In the genomic region with DNA sequence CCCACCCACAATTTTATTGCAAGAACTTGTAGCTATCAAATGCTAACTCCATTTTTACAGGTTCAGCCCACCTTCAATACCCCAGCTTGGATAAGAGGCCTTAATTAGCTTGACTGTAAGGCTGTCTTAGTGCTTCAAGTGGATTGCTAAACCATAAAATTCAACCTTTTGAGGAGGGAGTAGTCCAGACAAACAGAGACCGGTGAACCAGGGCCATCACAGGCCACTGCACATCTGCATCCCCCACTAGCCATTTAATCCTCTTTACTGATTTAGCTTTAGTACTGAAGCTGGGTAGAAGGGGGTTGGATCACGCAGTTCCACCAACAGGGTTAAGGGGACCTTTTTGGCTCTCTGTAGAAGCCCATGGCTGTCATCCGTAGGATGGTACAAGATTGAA, we compare ENCODE assay signal across 22 mouse cellular contexts.
DNase-seq lines count a peak whose midpoint lies in the region; ATAC-seq and TF ChIP-seq lines count a peak whose summit lies in the region.
"Had no signal": no experiment of that assay in that cellular context is flagged by ENCODE, and none has a peak within 500 bp of the region (broad histone marks: within the 10 kb centered on the region; RNA-seq: fewer than 3 reads in every experiment).

No protein-coding gene starts in this region.

- WGBS in kidney, embryonic 15.5 days = 36% methylated on average over 3 of the region's 3 CpGs
- WGBS in kidney, postnatal 0 days = 41% methylated on average over 3 of the region's 3 CpGs
- 33% methylated on average over 3 of the region's 3 CpGs for WGBS in midbrain, embryonic 11.5 days
- WGBS in midbrain, embryonic 14.5 days = 32% methylated on average over 3 of the region's 3 CpGs

- no peaks in the 10 kb centered on the region for H3K9me3 ChIP-seq in kidney, embryonic 15.5 days (replicated peaks)
- H3K9me3 ChIP-seq in kidney, postnatal 0 days (replicated peaks; ENCODE audit: low read length) = no peaks in the 10 kb centered on the region
- no peaks in the 10 kb centered on the region for H3K9me3 ChIP-seq in midbrain, embryonic 11.5 days (ENCODE audit: control insufficient read depth, low read length)
- H3K9me3 ChIP-seq in midbrain, embryonic 14.5 days (ENCODE audit: control insufficient read depth, low read length) = no peaks in the 10 kb centered on the region
- H3K9me3 ChIP-seq: embryonic facial prominence, embryonic 15.5 days; forebrain, embryonic 10.5 days; forebrain, embryonic 12.5 days had no signal

- H3K4me2 ChIP-seq in kidney, embryonic 15.5 days = no peak overlapping the region
- H3K4me2 ChIP-seq in kidney, postnatal 0 days (ENCODE audit: low read length) = no peak overlapping the region
- H3K4me2 ChIP-seq in midbrain, embryonic 11.5 days = no peak overlapping the region
- H3K4me2 ChIP-seq in midbrain, embryonic 14.5 days (ENCODE audit: low read length) = no peak overlapping the region
- H3K4me2 ChIP-seq: embryonic facial prominence, embryonic 13.5 days; embryonic facial prominence, embryonic 15.5 days; forebrain, embryonic 12.5 days had no signal

- TF ChIP-seq CTCF in kidney, postnatal 0 days (IDR thresholded peaks at IDR 0.05; ENCODE audit: low read depth) = no peak

- peaks cover 21% of the 10 kb centered on the region for H3K4me1 ChIP-seq in kidney, embryonic 15.5 days
- no peaks in the 10 kb centered on the region for H3K4me1 ChIP-seq in kidney, postnatal 0 days (replicated peaks; ENCODE audit: insufficient read depth, low read length)
- 0 out of 2 replicates have a peak, but pooled peaks cover 2% of the 10 kb centered on the region for H3K4me1 ChIP-seq in midbrain, embryonic 11.5 days (ENCODE audit: control insufficient read depth, insufficient read depth, low read length)
- no peaks in the 10 kb centered on the region for H3K4me1 ChIP-seq in midbrain, embryonic 14.5 days (ENCODE audit: control insufficient read depth, insufficient read depth, low read length)

- no peak for DNase-seq in kidney, adult 9 months
- peak; percentile 89 for DNase-seq in kidney, postnatal 0 days (ENCODE audit: low spot score)
- DNase-seq in kidney, postnatal 14 days = no peak
- peak; percentile 53 for DNase-seq in midbrain, embryonic 11.5 days (ENCODE audit: low spot score, missing footprints)
- DNase-seq in midbrain, embryonic 14.5 days = no peak
- DNase-seq: adrenal gland, adult 2 months; adrenal gland, postnatal 10 days; adrenal gland, postnatal 25 days; cerebellum, adult 11 months; cerebellum, adult 18-20 months; cerebellum, adult 8-10 months; cerebellum, adult 9-11 months; cerebellum, postnatal 14 days; cerebellum, postnatal 36 days; embryo, embryonic 11 days had no signal

- H3K9ac ChIP-seq in kidney, embryonic 15.5 days = no peak overlapping the region
- H3K9ac ChIP-seq in kidney, postnatal 0 days (ENCODE audit: low read depth, low read length) = no peak overlapping the region
- no peak overlapping the region for H3K9ac ChIP-seq in midbrain, embryonic 11.5 days (ENCODE audit: low read length)
- no peak overlapping the region for H3K9ac ChIP-seq in midbrain, embryonic 14.5 days (replicated peaks; ENCODE audit: low read length)
- H3K9ac ChIP-seq: embryonic facial prominence, embryonic 13.5 days; embryonic facial prominence, embryonic 15.5 days; forebrain, embryonic 12.5 days had no signal

- H3K36me3 ChIP-seq in kidney, embryonic 15.5 days = no peaks in the 10 kb centered on the region
- H3K36me3 ChIP-seq in kidney, postnatal 0 days (ENCODE audit: insufficient read depth, low read length) = no peaks in the 10 kb centered on the region
- no peaks in the 10 kb centered on the region for H3K36me3 ChIP-seq in midbrain, embryonic 11.5 days (ENCODE audit: control insufficient read depth, insufficient read depth, low read length)
- no peaks in the 10 kb centered on the region for H3K36me3 ChIP-seq in midbrain, embryonic 14.5 days (ENCODE audit: control insufficient read depth, insufficient read depth, low read length)
- H3K36me3 ChIP-seq: embryonic facial prominence, embryonic 13.5 days; embryonic facial prominence, embryonic 15.5 days; forebrain, embryonic 10.5 days; forebrain, embryonic 12.5 days had no signal

- ATAC-seq in kidney, embryonic 15.5 days (replicated peaks; ENCODE audit: low FRiP score) = peak; percentile 86
- ATAC-seq in kidney, postnatal 0 days (replicated peaks; ENCODE audit: low FRiP score, low read depth) = peak; percentile 66; the same call in 1 of the 2 replicates
- no peak for ATAC-seq in midbrain, embryonic 11.5 days (ENCODE audit: low FRiP score)
- ATAC-seq in midbrain, embryonic 14.5 days (ENCODE audit: low FRiP score, low TSS enrichment) = no peak
- ATAC-seq: forebrain, embryonic 14.5 days had no signal

- no peak overlapping the region for H3K27ac ChIP-seq in kidney, embryonic 15.5 days
- no peak overlapping the region for H3K27ac ChIP-seq in kidney, postnatal 0 days
- H3K27ac ChIP-seq in midbrain, embryonic 11.5 days (ENCODE audit: low read depth, low read length) = no peak overlapping the region
- H3K27ac ChIP-seq in midbrain, embryonic 14.5 days (replicated peaks; ENCODE audit: low read depth, low read length) = no peak overlapping the region
- H3K27ac ChIP-seq: embryonic facial prominence, embryonic 13.5 days; embryonic facial prominence, embryonic 15.5 days; forebrain, embryonic 10.5 days; forebrain, embryonic 12.5 days had no signal

- no peak overlapping the region for H3K4me3 ChIP-seq in kidney, embryonic 15.5 days (replicated peaks)
- H3K4me3 ChIP-seq in kidney, postnatal 0 days (replicated peaks; ENCODE audit: low read depth, low read length) = no peak overlapping the region
- H3K4me3 ChIP-seq in midbrain, embryonic 11.5 days (ENCODE audit: low read depth, low read length) = no peak overlapping the region
- no peak overlapping the region for H3K4me3 ChIP-seq in midbrain, embryonic 14.5 days (replicated peaks; ENCODE audit: low read depth, low read length)
- H3K4me3 ChIP-seq: embryonic facial prominence, embryonic 13.5 days; embryonic facial prominence, embryonic 15.5 days; erythroblast, embryonic 14.5 days; forebrain, embryonic 10.5 days; forebrain, embryonic 12.5 days had no signal

- H3K27me3 ChIP-seq in kidney, embryonic 15.5 days = no peaks in the 10 kb centered on the region
- no peaks in the 10 kb centered on the region for H3K27me3 ChIP-seq in kidney, postnatal 0 days (ENCODE audit: insufficient read depth, low read length)
- H3K27me3 ChIP-seq in midbrain, embryonic 11.5 days (ENCODE audit: control insufficient read depth, insufficient read depth, low read length) = no peaks in the 10 kb centered on the region
- no peaks in the 10 kb centered on the region for H3K27me3 ChIP-seq in midbrain, embryonic 14.5 days (ENCODE audit: control insufficient read depth, insufficient read depth, low read length)
- H3K27me3 ChIP-seq: embryonic facial prominence, embryonic 13.5 days; embryonic facial prominence, embryonic 15.5 days; forebrain, embryonic 12.5 days had no signal

Comparison
In these comparisons a context has a peak if more than half of its experiments do, and no peak if none do; other contexts are left out.
1. DNase-seq: peak in kidney, postnatal 0 days (single experiment) and midbrain, embryonic 11.5 days (single experiment); none in kidney, adult 9 months (single experiment), kidney, postnatal 14 days (single experiment) and midbrain, embryonic 14.5 days (single experiment).
2. ATAC-seq: peak in kidney, embryonic 15.5 days (single experiment) and kidney, postnatal 0 days (single experiment); none in midbrain, embryonic 11.5 days (single experiment) and midbrain, embryonic 14.5 days (single experiment).